Comparison of ENCODE assay signal across 10 mouse cellular contexts in genomic region chr4:109156073-109156472, GRCm38 (mm10). TPM values are rescaled to one million over a fixed set of nuclear protein-coding genes. Genes with fewer than 3 reads are reported as not detected.
DNase-seq lines count a peak whose midpoint lies in the region; ATAC-seq and TF ChIP-seq lines count a peak whose summit lies in the region.
"Had no signal": no experiment of that assay in that cellular context is flagged by ENCODE, and none has a peak within 500 bp of the region (broad histone marks: within the 10 kb centered on the region; RNA-seq: fewer than 3 reads in every experiment).

No protein-coding gene starts in this region.

- H3K9me3 ChIP-seq in heart, embryonic 12.5 days (replicated peaks) = no peaks in the 10 kb centered on the region
- H3K9me3 ChIP-seq in lung, embryonic 15.5 days = no peaks in the 10 kb centered on the region
- no peaks in the 10 kb centered on the region for H3K9me3 ChIP-seq in hindbrain, embryonic 16.5 days (ENCODE audit: control insufficient read depth, low read length)
- H3K9me3 ChIP-seq in stomach, postnatal 0 days (ENCODE audit: control insufficient read depth, low read length) = no peaks in the 10 kb centered on the region
- no peaks in the 10 kb centered on the region for H3K9me3 ChIP-seq in liver, embryonic 11.5 days (ENCODE audit: control insufficient read depth, low read length)
- H3K9me3 ChIP-seq in lung, postnatal 0 days (ENCODE audit: low read length) = no peaks in the 10 kb centered on the region
- H3K9me3 ChIP-seq: liver, embryonic 13.5 days had no signal

- TF ChIP-seq POLR2A in lung, adult 2 months (IDR thresholded peaks at IDR 0.05; ENCODE audit: borderline replicate concordance, extremely low read depth, low read depth, low read length) = no peak

- no peak overlapping the region for H3K9ac ChIP-seq in heart, embryonic 12.5 days
- no peak overlapping the region for H3K9ac ChIP-seq in lung, embryonic 15.5 days
- peak overlapping the region; percentile 61 for H3K9ac ChIP-seq in hindbrain, embryonic 16.5 days (ENCODE audit: low read depth, low read length)
- no peak overlapping the region for H3K9ac ChIP-seq in stomach, postnatal 0 days (ENCODE audit: low read length)
- H3K9ac ChIP-seq in liver, embryonic 11.5 days (ENCODE audit: low read depth, low read length) = no peak overlapping the region
- H3K9ac ChIP-seq in lung, postnatal 0 days (replicated peaks; ENCODE audit: low read depth) = no peak overlapping the region
- H3K9ac ChIP-seq: liver, embryonic 13.5 days had no signal

- ATAC-seq in heart, embryonic 12.5 days (ENCODE audit: insufficient number of reproducible peaks, low FRiP score) = no peak
- no peak for ATAC-seq in lung, embryonic 15.5 days (ENCODE audit: borderline replicate concordance, extremely low read depth, low FRiP score, low TSS enrichment)
- ATAC-seq in hindbrain, embryonic 16.5 days = peak; percentile 48; the same call in 1 of the 2 replicates
- ATAC-seq in stomach, postnatal 0 days (ENCODE audit: low FRiP score, low TSS enrichment) = no peak
- ATAC-seq in liver, embryonic 11.5 days (replicated peaks; ENCODE audit: low FRiP score) = no peak
- ATAC-seq in lung, postnatal 0 days = no peak

- no peak overlapping the region for H3K4me3 ChIP-seq in heart, embryonic 12.5 days
- no peak overlapping the region for H3K4me3 ChIP-seq in lung, embryonic 15.5 days
- no peak overlapping the region for H3K4me3 ChIP-seq in lung, adult 2 months (replicated peaks; ENCODE audit: extremely low read depth, low read depth, low read length)
- peak overlapping the region; percentile 26 for H3K4me3 ChIP-seq in hindbrain, embryonic 16.5 days (ENCODE audit: low read length)
- 0 out of 2 replicates have a peak overlapping the region, but pooled peaks have one; percentile 16 for H3K4me3 ChIP-seq in stomach, postnatal 0 days (ENCODE audit: low read depth, low read length)
- no peak overlapping the region for H3K4me3 ChIP-seq in liver, embryonic 11.5 days (ENCODE audit: low read depth, low read length)
- H3K4me3 ChIP-seq in lung, postnatal 0 days (ENCODE audit: low read depth, low read length) = no peak overlapping the region
- H3K4me3 ChIP-seq: liver, embryonic 13.5 days had no signal

- no peak overlapping the region for H3K27ac ChIP-seq in heart, embryonic 12.5 days (ENCODE audit: poor library complexity, severe bottlenecking)
- H3K27ac ChIP-seq in lung, embryonic 15.5 days = no peak overlapping the region
- peak overlapping the region; percentile 74 for H3K27ac ChIP-seq in hindbrain, embryonic 16.5 days (ENCODE audit: low read depth, low read length)
- H3K27ac ChIP-seq in stomach, postnatal 0 days (replicated peaks) = peak overlapping the region; percentile 61; the same call in 1 of the 2 replicates
- H3K27ac ChIP-seq in liver, embryonic 11.5 days (ENCODE audit: low read depth, low read length) = no peak overlapping the region
- no peak overlapping the region for H3K27ac ChIP-seq in lung, postnatal 0 days (ENCODE audit: low read length)
- H3K27ac ChIP-seq: liver, embryonic 13.5 days had no signal

- H3K4me2 ChIP-seq in heart, embryonic 12.5 days = peak overlapping the region; percentile 62; the same call in 1 of the 2 replicates
- peak overlapping the region; percentile 41; the same call in 1 of the 2 replicates for H3K4me2 ChIP-seq in lung, embryonic 15.5 days
- peak overlapping the region; percentile 66 for H3K4me2 ChIP-seq in hindbrain, embryonic 16.5 days (ENCODE audit: low read length)
- peak overlapping the region; percentile 48 for H3K4me2 ChIP-seq in stomach, postnatal 0 days (replicated peaks; ENCODE audit: low read depth)
- H3K4me2 ChIP-seq in liver, embryonic 11.5 days = no peak overlapping the region
- H3K4me2 ChIP-seq in lung, postnatal 0 days (replicated peaks; ENCODE audit: low read depth, low read length) = no peak overlapping the region
- H3K4me2 ChIP-seq: liver, embryonic 13.5 days had no signal

- intact Hi-C loops in heart, postnatal 10 days (cut with DNase I) = no loop called here

- 75% methylated on average over 6 of the region's 6 CpGs for WGBS in heart, embryonic 12.5 days
- 61% methylated on average over 6 of the region's 6 CpGs for WGBS in lung, embryonic 15.5 days
- 67% methylated on average over 6 of the region's 6 CpGs for WGBS in lung, adult 2 months
- WGBS in hindbrain, embryonic 16.5 days = 51% methylated on average over 6 of the region's 6 CpGs
- WGBS in stomach, postnatal 0 days = 53% methylated on average over 6 of the region's 6 CpGs
- WGBS in liver, embryonic 11.5 days = 84% methylated on average over 6 of the region's 6 CpGs
- 65% methylated on average over 6 of the region's 6 CpGs for WGBS in lung, postnatal 0 days

- no peak for TF ChIP-seq CTCF in lung, adult 2 months (IDR thresholded peaks at IDR 0.05; ENCODE audit: insufficient read depth, low read length)
- no peak for TF ChIP-seq CTCF in stomach, postnatal 0 days (IDR thresholded peaks at IDR 0.05; ENCODE audit: low read depth)
- TF ChIP-seq CTCF in lung, postnatal 0 days (IDR thresholded peaks at IDR 0.05) = no peak

- no peaks in the 10 kb centered on the region for H3K27me3 ChIP-seq in heart, embryonic 12.5 days (replicated peaks)
- H3K27me3 ChIP-seq in lung, embryonic 15.5 days = no peaks in the 10 kb centered on the region
- no peaks in the 10 kb centered on the region for H3K27me3 ChIP-seq in hindbrain, embryonic 16.5 days (replicated peaks; ENCODE audit: control insufficient read depth, insufficient read depth, low read length)
- no peaks in the 10 kb centered on the region for H3K27me3 ChIP-seq in stomach, postnatal 0 days (ENCODE audit: control insufficient read depth, insufficient read depth, low read length)
- H3K27me3 ChIP-seq in liver, embryonic 11.5 days (replicated peaks; ENCODE audit: control insufficient read depth, insufficient read depth, low read length) = no peaks in the 10 kb centered on the region
- H3K27me3 ChIP-seq in lung, postnatal 0 days (replicated peaks; ENCODE audit: insufficient read depth, low read length) = no peaks in the 10 kb centered on the region
- H3K27me3 ChIP-seq: liver, embryonic 13.5 days had no signal

- H3K36me3 ChIP-seq in heart, embryonic 12.5 days = no peaks in the 10 kb centered on the region
- 0 out of 2 replicates have a peak, but pooled peaks cover 2% of the 10 kb centered on the region for H3K36me3 ChIP-seq in lung, embryonic 15.5 days
- no peaks in the 10 kb centered on the region for H3K36me3 ChIP-seq in hindbrain, embryonic 16.5 days (ENCODE audit: control insufficient read depth, insufficient read depth, low read length)
- H3K36me3 ChIP-seq in stomach, postnatal 0 days (ENCODE audit: control insufficient read depth, insufficient read depth, low read length) = no peaks in the 10 kb centered on the region
- no peaks in the 10 kb centered on the region for H3K36me3 ChIP-seq in liver, embryonic 11.5 days (ENCODE audit: control insufficient read depth, insufficient read depth, low read length)
- H3K36me3 ChIP-seq in lung, postnatal 0 days (ENCODE audit: insufficient read depth, low read length) = peaks cover 3% of the 10 kb centered on the region; the same call in 1 of the 2 replicates
- H3K36me3 ChIP-seq: liver, embryonic 13.5 days had no signal

- no peak for TF ChIP-seq EP300 in stomach, postnatal 0 days (optimal IDR thresholded peaks at IDR 0.05)
- TF ChIP-seq EP300 in lung, postnatal 0 days (IDR thresholded peaks at IDR 0.05) = no peak

- peaks cover 19% of the 10 kb centered on the region for H3K4me1 ChIP-seq in heart, embryonic 12.5 days (replicated peaks)
- H3K4me1 ChIP-seq in lung, embryonic 15.5 days = peaks cover 14% of the 10 kb centered on the region
- 0 out of 2 replicates have a peak, but pooled peaks cover 3% of the 10 kb centered on the region for H3K4me1 ChIP-seq in lung, adult 2 months (ENCODE audit: control insufficient read depth, insufficient read depth, low read length)
- H3K4me1 ChIP-seq in hindbrain, embryonic 16.5 days (ENCODE audit: control insufficient read depth, insufficient read depth, low read depth, low read length) = peaks cover 20% of the 10 kb centered on the region
- H3K4me1 ChIP-seq in stomach, postnatal 0 days (replicated peaks; ENCODE audit: control insufficient read depth, insufficient read depth) = no peaks in the 10 kb centered on the region
- H3K4me1 ChIP-seq in liver, embryonic 11.5 days (replicated peaks; ENCODE audit: control insufficient read depth, insufficient read depth, low read length) = no peaks in the 10 kb centered on the region
- H3K4me1 ChIP-seq in lung, postnatal 0 days (ENCODE audit: insufficient read depth, low read depth, low read length) = no peaks in the 10 kb centered on the region
- H3K4me1 ChIP-seq: liver, embryonic 13.5 days had no signal

- no peak for DNase-seq in heart, postnatal 10 days
- DNase-seq in lung, adult 2 months = no peak
- no peak for DNase-seq in stomach, postnatal 0 days (ENCODE audit: low spot score)
- no peak for DNase-seq in liver, embryonic 11.5 days (ENCODE audit: low spot score)
- DNase-seq in lung, postnatal 0 days (ENCODE audit: low spot score) = no peak
- DNase-seq: embryo, embryonic 11 days; liver, embryonic 13.5 days had no signal

RNA-seq across cellular contexts. Expression of gene Osbpl9, which starts 46.0 kb away (rescaled TPM):
- polyA plus RNA-seq in heart, embryonic 12.5 days (2016; fragmentation: Nextera tagmentation; extraction: Ambion mirVana) = 48.3 and 53.0 TPM in 2 replicates
- 10 to 100 TPM; 86.2 to 92.2 TPM for total RNA-seq in heart, postnatal 10 days (2021)
- polyA plus RNA-seq in lung, embryonic 15.5 days (2015; fragmentation: Nextera tagmentation; extraction: Ambion mirVana) = 65.2 and 67.3 TPM in 2 replicates
- 117 and 167 TPM in 2 replicates for polyA plus RNA-seq in lung, adult 2 months (2012; rRNA removed)
- 72.2 and 75.8 TPM in 2 replicates for polyA plus RNA-seq in hindbrain, embryonic 16.5 days (2015; fragmentation: Nextera tagmentation; extraction: Ambion mirVana)
- polyA plus RNA-seq in stomach, postnatal 0 days (2015; fragmentation: Nextera tagmentation; extraction: Ambion mirVana) = 45.0 and 45.5 TPM in 2 replicates
- polyA plus RNA-seq in liver, embryonic 11.5 days (2014; fragmentation: Nextera tagmentation; extraction: Ambion mirVana) = 40.6 and 45.7 TPM in 2 replicates
- 98.5 and 115 TPM in 2 replicates for polyA plus RNA-seq in lung, postnatal 0 days (2015; fragmentation: Nextera tagmentation; extraction: Ambion mirVana)

Comparison
In these comparisons a context has a peak if more than half of its experiments do, and no peak if none do; other contexts are left out.
1. H3K4me2 ChIP-seq: peak in heart, embryonic 12.5 days (single experiment), lung, embryonic 15.5 days (single experiment), hindbrain, embryonic 16.5 days (single experiment) and stomach, postnatal 0 days (single experiment); none in liver, embryonic 11.5 days (single experiment) and lung, postnatal 0 days (single experiment).
2. H3K27ac ChIP-seq: peak in hindbrain, embryonic 16.5 days (single experiment) and stomach, postnatal 0 days (single experiment); none in heart, embryonic 12.5 days (single experiment), lung, embryonic 15.5 days (single experiment), liver, embryonic 11.5 days (single experiment) and lung, postnatal 0 days (single experiment).
3. H3K4me3 ChIP-seq: peak in hindbrain, embryonic 16.5 days (single experiment) and stomach, postnatal 0 days (single experiment); none in heart, embryonic 12.5 days (single experiment), lung, embryonic 15.5 days (single experiment), lung, adult 2 months (single experiment), liver, embryonic 11.5 days (single experiment) and lung, postnatal 0 days (single experiment).